Mouse (Mus musculus) erythroid progenitor cell, adult 5-6 weeks (primary cell): ENCODE data around the gene Vti1a. TPM values are rescaled to one million over a fixed set of nuclear protein-coding genes. Genes with fewer than 3 reads are reported as not detected.

Source experiments
- ATAC-seq: replicated peaks from 2 replicates; pipeline ENCODE4 v1.8.0; 2016; ENCODE audit warnings: moderate number of reproducible peaks, mild to moderate bottlenecking, moderate TSS enrichment, inconsistent platforms; ENCODE audit not compliant: poor library complexity, low FRiP score, severe bottlenecking
- total RNA-seq, 2 experiments: library from RNA; stranded (forward) in 1 of 2; stranded (reverse) in 1 of 2; fragments of 150-400 nt in 1 of 2; fragments of 186-747, 209-891 nt in 1 of 2; gene quantifications; 2 replicates each; pipeline versions ENCODE4 v1.2.3 to v1.2.4; 2015 to 2017; ENCODE audit warnings: low replicate concordance in 2 of 2

Vti1a gene
- total RNA-seq (2015; ENCODE audit: low replicate concordance) (22.0 and 40.7 TPM in 2 replicates), total RNA-seq (2017; ENCODE audit: low replicate concordance) (52.6 and 80.7 TPM in 2 replicates)

DNA sequence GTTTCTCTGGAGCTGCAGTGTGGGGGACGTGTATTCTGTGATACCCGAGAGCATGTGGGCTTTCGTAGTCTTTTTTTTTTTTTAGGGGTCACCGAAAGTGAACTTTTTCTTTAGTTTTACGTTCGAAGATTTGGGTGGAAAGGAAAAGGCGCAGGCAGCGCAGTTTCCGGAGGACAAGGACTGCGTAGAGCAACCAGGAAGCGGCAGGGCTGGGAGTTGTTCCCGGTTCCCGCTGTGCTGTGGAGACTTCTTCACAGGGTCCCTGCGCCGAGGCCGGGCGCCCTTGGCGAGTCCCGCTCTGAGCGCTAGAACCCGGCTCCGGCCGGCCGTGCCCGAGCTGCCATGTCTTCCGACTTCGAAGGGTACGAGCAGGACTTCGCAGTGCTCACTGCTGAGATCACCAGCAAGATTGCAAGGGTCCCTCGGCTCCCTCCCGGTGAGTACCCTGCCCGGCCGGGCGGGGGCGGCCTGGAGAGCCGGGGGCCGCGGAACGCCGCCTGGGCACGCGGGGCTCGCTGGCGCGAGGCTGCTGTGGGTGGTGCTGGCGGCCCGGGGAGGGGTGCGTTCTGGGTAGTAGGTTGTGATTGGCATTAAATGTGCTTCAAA lies at the start of gene Vti1a:
Gene Vti1a, plus strand, starts transcription at position 187 of the 606 bp plus-strand sequence.
- peak; percentile 87 for ATAC-seq

DNA sequence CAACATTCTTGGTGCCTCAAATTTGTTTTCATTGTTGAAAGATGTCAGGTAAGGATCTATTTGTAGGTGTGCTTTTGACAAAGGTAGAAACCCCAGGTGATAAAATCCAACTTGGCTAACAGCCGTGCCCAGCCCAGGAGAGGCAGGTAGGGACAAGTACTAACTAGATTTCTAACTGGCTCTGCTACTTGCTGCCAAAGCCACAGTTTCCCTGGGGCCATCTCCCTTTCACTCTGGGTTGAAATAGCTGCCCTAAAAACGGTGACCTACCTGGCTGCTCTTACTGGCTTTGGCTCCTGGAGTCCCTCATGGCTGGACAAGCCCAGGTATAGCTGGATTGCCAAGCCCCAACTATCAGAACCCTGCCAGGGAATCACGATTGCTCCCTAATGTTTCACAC lies 49.3 kb upstream of the Vti1a start:
- no peak for ATAC-seq

DNA sequence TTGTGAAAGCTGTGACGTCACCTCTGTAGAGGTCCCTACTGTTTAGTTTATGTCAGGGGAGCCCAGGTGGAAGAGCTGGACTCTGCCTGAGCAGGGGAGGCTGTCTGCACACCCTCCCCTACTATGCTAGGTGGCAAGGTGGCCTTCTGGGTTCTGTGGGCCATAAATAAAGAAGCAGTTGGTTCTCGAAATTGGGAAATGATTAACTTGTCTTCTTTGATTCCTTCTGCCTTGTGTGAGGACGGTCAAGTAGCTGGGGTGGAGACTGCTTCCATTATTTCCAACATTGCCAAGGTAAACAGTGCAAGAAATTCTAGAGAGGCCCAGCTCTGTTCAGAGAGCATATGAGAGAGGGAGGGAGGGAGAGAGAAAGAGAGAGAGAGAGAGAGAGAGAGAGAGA lies 47.9 kb upstream of the Vti1a start:
- no peak for ATAC-seq

DNA sequence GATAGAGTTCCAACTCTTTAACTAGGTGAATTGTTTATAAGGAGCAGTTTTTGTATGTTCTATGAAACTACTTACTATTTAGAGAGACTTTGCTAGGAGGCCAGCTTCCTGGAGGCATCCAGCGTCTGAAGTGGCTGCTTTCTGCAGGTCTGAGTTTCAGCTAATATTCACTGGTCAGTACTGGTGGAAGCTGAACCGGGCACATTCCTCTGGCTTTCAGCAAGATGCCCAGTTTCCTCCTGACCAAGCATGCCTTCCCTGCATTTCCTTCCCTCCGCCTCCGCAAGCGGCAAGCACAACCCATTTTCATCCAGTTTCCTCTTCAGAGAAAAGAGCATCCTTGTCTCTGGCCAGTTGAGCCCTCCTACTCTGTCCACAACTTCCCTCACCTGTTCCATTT lies 47.0 kb upstream of the Vti1a start:
- ATAC-seq: no peak

DNA sequence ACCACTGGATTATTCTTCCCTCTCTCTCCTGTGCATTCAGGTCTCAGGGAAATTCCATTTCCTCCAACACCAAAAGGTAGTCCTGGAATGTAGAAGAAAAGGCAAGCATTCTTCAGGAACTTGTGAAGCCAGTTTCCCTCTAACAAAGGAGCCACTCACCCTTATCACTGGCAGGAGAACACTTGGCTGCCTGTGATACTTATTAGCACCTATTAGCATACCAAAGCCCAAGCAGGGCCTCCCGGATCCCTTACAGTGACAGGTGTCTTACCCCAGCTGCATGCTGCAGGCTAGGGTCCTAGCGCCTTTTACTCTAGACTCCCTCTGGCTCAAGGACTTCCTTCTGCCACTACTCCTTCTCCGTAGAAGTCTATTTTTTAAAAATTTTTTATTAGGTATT lies 44.6 kb upstream of the Vti1a start:
- no peak for ATAC-seq

DNA sequence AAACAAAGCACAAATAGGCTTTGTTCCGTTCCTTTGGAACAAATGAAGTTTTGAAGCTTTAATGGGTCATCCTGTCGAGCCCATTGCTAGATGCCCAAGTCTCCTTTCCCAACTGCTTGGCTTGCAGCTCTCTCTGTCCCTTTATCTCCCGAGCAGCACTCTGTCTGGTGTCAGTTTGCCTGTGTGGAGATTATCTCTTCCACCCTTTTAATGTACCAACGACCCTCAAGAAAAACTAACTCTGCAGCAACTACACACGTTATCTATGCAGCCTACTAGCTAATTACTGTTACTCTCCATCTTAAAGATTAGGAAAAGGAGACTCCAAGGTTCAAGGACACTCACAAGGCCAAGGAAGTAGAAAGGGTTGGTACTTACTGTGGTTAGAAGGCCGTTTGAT lies 42.8 kb upstream of the Vti1a start:
- ATAC-seq: peak; percentile 77

DNA sequence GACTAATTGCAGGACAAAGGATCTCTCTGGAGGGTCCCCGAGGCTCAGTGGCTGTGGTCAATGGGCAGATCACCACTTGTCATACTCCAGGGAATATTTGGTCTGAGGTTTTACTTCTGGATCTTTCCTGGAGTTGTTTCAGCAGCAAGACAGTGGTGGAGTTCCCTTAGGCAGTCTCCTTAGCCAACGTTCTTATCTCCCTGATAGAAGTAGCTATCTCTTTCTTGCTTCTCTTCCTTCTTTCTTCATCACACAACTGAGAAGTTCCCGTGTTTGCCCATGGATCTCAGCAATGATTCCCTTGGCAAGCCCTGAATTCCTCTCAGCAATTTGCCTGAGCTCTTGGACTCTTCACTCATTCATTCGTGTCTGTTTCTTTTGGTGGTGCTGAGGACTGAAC lies 40.0 kb upstream of the Vti1a start:
- ATAC-seq: no peak

DNA sequence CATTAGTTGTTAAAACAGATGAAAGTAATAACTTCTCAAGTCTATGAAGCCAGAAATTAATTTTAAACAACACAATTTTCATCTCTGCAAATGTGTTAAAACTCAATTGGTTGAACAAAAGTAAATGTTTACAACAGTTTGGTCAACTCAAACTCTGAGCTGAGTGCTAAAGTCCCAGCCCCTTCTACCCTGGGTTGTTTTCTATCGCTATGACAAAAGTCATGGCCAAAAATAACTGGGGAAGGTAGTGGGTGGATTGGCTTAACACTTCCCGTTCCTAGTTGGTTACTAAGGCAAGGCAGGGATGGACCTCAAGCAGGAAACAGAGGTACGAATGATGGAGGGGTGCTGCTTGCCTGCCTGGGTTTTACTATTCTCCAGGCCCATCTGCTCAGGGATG lies 39.3 kb upstream of the Vti1a start:
- ATAC-seq: no peak

DNA sequence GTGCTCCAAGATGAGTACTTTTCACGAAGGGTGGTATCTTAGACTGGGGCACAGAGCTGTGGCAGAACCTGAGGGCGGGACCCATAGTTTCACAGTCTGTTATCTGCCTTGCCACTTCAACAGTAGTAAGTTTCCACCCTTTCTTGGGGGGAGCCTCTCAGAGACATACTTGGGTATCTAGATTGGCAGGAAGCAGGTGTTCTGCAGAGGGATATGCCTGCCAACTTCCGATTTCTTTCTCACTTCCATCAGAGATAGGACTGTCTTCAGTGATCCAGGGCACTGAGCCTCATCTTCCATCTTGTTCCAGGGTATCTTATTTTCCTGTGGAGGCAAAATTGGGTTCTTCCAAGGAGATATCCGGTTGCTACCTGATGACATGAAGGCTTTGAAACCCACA lies 32.0 kb upstream of the Vti1a start:
- ATAC-seq: peak; percentile 98

DNA sequence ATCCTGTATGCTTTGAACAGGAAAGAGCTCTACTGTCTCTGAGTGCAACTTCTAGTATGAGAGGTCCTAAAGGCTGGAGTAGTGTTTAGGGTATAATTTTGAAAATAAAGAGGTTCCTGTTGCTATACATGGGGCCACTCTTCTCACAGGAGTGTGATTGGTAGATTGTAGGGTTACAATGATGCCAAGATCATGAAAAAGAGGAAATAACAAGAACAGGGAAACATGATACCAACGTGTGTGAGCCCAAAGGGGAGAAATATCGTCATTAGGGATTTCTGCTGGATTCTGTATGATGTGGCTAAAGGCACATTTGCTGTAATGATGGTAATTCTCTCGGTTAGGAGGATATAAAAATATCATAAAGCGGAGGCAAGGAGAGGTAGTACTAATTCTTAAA lies 30.1 kb upstream of the Vti1a start:
- no peak for ATAC-seq

DNA sequence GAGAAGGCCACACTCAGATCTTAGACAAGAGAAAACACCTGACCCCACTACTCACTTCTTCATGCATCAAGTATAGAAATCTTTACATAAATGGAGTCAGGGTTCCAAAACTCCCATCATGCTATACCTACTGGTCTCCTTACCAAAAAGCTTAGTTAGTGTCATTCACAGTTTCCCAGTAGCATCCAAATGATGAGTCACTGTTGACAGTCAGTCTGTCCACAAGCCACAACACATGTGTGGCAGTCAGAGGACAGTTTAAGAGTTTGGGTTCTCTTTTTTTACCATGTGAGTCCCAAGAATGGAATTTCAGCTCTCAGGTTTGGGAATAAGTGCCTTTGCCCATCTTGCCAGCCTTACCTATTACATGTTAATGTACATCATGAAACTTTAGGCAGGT lies 27.1 kb upstream of the Vti1a start:
- no peak for ATAC-seq

DNA sequence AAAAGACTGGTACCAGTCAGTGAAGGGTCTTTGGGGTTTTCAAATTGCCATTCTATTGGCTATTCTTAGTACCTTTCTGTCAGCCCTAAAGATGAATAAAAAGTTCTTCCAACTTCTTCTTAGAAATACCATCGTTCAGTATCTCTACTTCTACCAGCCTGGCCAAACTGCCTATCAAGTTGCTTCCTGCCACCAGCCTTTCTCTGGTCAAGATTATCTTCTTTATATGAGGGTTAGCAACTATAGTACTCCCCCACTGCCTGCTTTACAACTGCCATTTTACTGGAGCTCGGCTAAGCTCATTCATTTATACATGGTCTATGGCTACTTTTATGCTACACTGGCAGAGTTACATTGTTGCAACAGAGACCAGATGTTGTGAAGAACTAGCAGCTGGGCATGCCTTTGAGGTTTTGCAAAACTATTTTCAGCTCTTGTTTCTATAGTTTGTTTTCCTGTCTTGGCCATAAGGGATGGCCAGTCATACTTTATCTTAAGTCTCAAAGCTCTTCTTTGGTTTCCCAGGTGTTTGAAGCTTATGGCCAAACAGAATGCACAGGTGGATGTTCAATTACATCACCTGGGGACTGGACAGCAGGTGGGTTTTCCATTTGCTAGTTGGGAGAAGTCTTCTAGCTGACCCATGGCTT lies 25.3 kb upstream of the Vti1a start:
- no peak for ATAC-seq

DNA sequence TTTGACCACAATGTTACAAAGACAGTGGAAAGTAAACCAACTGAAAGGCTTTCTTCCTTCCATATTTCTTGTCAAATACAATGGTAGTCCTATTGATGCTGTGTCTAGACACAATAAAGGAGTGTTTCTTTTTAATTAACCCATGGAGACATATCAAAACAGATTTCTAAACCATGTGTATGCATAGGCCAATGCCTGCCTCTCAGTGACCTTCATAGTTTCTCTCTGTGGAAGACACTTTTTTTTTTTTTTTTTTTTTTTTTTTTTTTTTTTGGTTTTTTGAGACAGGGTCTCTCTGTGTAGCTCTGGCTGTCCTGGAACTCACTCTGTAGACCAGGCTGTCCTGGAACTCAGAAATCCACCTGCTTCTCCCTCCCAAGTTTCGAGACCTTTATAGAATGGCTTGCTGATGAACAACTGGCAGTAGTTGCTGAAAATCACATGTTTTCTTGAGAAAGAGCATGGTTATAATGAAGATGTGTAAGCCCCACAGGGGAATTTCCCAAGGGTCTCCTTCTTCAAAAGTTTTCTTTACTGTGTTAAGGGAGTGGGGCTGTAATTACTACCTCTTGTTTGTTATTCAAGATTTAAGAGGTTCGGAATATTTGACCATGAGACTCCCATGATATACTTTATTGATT lies 23.8 kb upstream of the Vti1a start:
- no peak for ATAC-seq

DNA sequence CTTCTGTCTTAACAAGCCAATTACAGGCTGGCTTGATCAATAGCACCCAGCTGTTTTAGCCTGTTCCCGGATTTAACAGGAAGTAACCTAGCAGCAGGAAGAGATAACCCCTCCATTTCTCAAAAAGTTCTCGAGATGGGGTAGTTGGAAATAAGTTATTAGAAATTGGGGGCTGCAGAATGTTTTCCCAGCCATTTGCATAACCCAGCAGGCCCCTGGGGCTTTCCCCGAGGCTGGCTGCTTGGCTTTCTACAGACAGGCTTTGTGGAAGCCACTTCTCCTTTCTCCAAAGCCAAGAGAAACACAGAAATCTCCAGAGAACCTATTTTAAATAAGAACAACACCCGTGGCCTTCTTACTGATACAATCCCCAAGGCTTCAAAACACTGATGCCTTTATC lies 22.9 kb upstream of the Vti1a start:
- no peak for ATAC-seq

DNA sequence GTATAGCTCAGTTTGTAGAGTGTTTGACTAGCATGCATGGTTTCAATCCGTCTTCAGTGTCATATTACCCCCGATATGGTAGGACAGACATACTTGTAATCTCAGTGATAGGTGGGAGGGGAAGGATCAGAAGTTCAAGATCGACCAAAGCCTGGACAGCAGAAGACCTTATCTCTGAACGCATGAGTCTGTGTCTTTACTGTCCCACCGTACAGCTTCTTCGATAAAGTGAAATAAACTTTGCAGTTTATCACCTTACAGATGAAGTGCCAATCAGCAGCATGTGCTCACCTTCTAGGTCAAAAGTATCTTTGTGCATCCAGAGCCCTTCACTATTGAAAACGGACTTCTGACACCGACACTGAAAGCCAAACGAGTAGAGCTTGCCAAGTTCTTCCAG lies 21.0 kb upstream of the Vti1a start:
- ATAC-seq: peak; percentile 36; the same call in 1 of the 2 replicates

DNA sequence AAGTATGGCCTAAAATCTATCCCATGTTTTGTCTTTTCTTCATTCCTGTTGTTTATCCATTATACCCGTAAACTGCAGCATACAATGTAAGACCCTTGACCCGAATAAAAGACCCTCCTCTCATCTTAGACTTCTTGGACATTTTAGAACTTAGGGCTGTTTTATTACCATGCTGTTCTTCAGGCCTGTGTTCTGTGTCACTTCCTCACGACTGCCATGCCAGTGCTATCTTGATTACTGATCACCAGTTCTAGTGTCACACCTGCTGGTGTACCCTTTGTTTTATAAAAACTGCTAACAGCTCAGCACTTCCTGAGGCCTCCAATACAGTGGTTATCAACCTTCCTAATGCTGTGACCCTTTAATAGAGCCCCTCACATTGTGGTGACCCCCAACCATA lies 20.5 kb upstream of the Vti1a start:
- ATAC-seq: no peak

DNA sequence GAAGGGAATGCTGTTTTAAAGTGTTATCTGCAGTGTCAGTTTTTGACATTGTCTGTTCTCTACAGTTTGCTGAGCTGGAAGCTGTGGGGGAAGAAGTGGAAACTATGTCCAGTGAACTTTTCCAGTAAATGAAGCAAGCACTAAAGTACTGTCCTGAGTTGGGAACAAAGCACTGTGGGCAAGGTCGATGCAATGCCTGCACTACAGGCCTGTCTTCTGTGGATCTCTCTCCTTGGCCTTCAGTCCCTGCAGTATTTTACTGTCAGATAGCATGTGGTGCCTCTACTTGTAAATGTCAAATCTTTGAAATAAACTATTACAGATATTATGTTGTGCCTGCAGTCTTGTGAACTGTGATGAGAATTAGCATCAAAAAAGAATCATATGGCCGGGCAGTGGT lies 19.8 kb upstream of the Vti1a start:
- no peak for ATAC-seq

DNA sequence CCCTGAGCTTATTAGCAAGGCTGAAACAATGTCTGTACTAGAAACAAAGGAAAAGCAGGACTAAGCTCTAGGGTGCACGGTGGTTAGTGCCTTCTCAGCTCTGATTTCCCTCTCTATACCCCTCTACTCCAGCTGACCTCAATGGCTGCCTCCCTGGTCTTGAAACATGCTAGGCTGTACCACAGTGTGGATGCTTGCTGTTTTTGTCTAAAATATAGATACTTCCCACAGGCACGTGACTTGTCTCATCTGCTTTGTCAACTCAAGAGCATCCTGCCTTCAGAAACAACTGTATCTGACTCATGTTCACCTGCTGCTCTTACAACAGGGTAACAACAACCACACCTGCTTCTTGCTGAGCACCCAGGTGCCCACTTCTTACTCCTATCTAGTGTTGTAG lies 18.6 kb upstream of the Vti1a start:
- ATAC-seq: no peak

DNA sequence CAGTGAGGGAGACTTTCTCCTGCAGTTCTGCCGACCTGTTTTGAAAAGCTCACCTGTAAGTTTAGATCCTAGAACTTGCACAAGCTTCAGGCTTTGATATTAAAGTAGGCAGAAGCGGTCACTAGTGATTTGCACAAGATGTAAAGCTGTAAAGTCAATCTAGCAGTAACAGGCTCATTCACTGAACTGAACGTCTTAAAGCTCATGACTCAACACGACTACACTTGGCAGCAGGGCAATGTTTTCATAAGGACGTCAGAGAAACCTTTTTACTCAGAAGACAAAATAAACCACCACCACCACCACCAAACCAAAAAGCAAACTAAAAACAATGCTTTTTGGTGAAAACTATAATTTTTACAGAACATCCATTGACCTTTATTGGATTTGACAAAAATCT lies 18.1 kb upstream of the Vti1a start:
- ATAC-seq: no peak

DNA sequence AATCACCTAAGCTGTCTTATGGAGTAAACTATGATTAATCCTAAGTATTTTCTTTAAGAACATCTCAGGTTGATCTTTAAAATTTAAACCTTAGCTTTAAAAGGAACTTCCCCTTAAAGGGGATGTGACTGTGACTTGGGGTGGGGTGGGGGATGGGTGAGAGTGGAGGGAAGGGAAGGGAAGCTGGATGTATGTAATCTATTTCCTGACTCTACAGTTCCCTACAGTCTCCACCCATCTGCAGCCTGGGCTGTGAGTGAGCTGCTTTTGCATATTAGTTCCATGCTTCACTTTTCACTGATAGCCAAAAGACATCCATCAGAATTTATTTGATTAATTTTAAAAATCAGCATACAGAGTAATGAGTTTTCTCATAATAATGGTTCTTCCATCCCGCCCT lies 16.7 kb upstream of the Vti1a start:
- no peak for ATAC-seq

DNA sequence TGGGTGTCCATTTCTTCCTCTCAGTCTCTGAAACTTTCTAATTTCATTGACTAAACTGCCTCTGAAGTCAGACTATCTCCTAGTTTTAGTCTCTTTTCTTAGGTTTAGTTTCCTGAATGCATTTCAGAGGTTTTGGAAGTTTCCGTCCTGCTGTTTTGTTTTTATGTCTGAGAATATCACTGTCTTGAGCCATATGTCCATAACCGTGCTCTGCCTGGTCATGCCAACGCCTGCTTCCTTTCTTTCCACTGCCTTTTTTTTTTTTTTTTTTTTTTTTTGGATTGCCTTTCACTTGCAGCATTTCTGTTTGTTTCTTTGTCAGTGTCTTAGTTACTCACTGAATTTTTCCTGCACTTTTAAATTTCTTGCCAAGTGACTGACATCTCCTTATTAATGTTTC lies 15.6 kb upstream of the Vti1a start:
- ATAC-seq: no peak
